Mouse (Mus musculus) right cerebral cortex, postnatal 10 days (tissue): ENCODE results near the gene Swt1.
"Not testable (repeated sequence)": the region's sequence is repeated elsewhere in the genome, so short reads cannot be mapped to it uniquely, and the experiment has no call there.

Experiments used
- DNase-seq, 2 experiments: peaks; one replicate each; pipeline ENCODE4 v3.0.0; 2021; ENCODE audit warnings: low spot score in 2 of 2

Gene Swt1

GRCm38 (mm10) chr1:151366944-151367605, 61.2 kb downstream of the Swt1 start:
- no peak for DNase-seq

GRCm38 (mm10) chr1:151359374-151359773, 68.9 kb downstream of the Swt1 start:
- no peak for DNase-seq

GRCm38 (mm10) chr1:151355994-151356393, 72.3 kb downstream of the Swt1 start:
- DNase-seq = no peak

- DNase-seq = peak in 1 of 2 experiments; percentile 34
These were observed 75.3 kb downstream of the Swt1 start for GRCm38 (mm10) chr1:151352911-151353310.

- DNase-seq = not testable (repeated sequence)
These were observed 80.0 kb downstream of the Swt1 start for GRCm38 (mm10) chr1:151348293-151348692.

GRCm38 (mm10) chr1:151346681-151347127, 81.6 kb downstream of the Swt1 start:
- no peak for DNase-seq

- DNase-seq = no peak
These were observed 82.4 kb downstream of the Swt1 start for GRCm38 (mm10) chr1:151345863-151346195.

- DNase-seq = peak; percentile 97 to 99
These were observed 83.0 kb downstream of the Swt1 start for GRCm38 (mm10) chr1:151345109-151345862.

GRCm38 (mm10) chr1:151344283-151345108, 83.8 kb downstream of the Swt1 start, which contains the start of gene Ivns1abp:
Ivns1abp (plus strand) TSS chr1:151344477.
- peak; percentile 98 for DNase-seq

GRCm38 (mm10) chr1:151343571-151344282, 84.5 kb downstream of the Swt1 start:
- DNase-seq = no peak

GRCm38 (mm10) chr1:151342968-151343367, 85.3 kb downstream of the Swt1 start:
- no peak for DNase-seq

- DNase-seq = no peak
These were observed 85.9 kb downstream of the Swt1 start for GRCm38 (mm10) chr1:151342311-151342710.

GRCm38 (mm10) chr1:151341321-151342044, 86.8 kb downstream of the Swt1 start:
- no peak for DNase-seq

GRCm38 (mm10) chr1:151338941-151339340, 89.3 kb downstream of the Swt1 start:
- no peak for DNase-seq

GRCm38 (mm10) chr1:151338234-151338633, 90.0 kb downstream of the Swt1 start:
- DNase-seq = peak in 1 of 2 experiments; percentile 35

- DNase-seq = no peak
These were observed 95.4 kb downstream of the Swt1 start for GRCm38 (mm10) chr1:151332819-151333218.

GRCm38 (mm10) chr1:151329601-151330000, 98.7 kb downstream of the Swt1 start:
- DNase-seq = no peak

- DNase-seq = no peak
These were observed 99.7 kb downstream of the Swt1 start for GRCm38 (mm10) chr1:151328341-151329097.

GRCm38 (mm10) chr1:151325328-151325727, 102.9 kb downstream of the Swt1 start:
- no peak for DNase-seq

GRCm38 (mm10) chr1:151320408-151320807, 107.8 kb downstream of the Swt1 start:
- DNase-seq = no peak
